Mouse (Mus musculus): ENCODE results near the gene Syce1l. TPM values are rescaled to one million over a fixed set of nuclear protein-coding genes. Genes with fewer than 3 reads are reported as not detected.

Syce1l gene
- polyA plus RNA-seq, 1 experiment from 2014 or later, result not detected

GRCm38 (mm10) chr8:113687889-113688542 is 45.0 kb downstream of the Syce1l start:
- no peak overlapping the region for H3K4me3 ChIP-seq (replicated peaks; ENCODE audit: low read depth, low read length)
- WGBS, result 80% methylated on average over 17 of the region's 17 CpGs
- no peaks in the 10 kb centered on the region for H3K9me3 ChIP-seq (ENCODE audit: control insufficient read depth, low read length)
- no peaks in the 10 kb centered on the region for H3K4me1 ChIP-seq (ENCODE audit: control insufficient read depth, insufficient read depth, low read length)
- H3K36me3 ChIP-seq (ENCODE audit: control insufficient read depth, insufficient read depth, low read length), result no peaks in the 10 kb centered on the region
- no peak overlapping the region for H3K9ac ChIP-seq (replicated peaks; ENCODE audit: low read length)
- DNase-seq (peak; percentile 29), ATAC-seq (ENCODE audit: low FRiP score, low TSS enrichment) (no peak)
- no peak overlapping the region for H3K27ac ChIP-seq (replicated peaks; ENCODE audit: low read depth, low read length)
- H3K27me3 ChIP-seq (ENCODE audit: control insufficient read depth, insufficient read depth, low read length), result no peaks in the 10 kb centered on the region
- H3K4me2 ChIP-seq (ENCODE audit: low read length), result no peak overlapping the region

- no peaks in the 10 kb centered on the region for H3K36me3 ChIP-seq (ENCODE audit: control insufficient read depth, insufficient read depth, low read length)
- no peaks in the 10 kb centered on the region for H3K27me3 ChIP-seq (ENCODE audit: control insufficient read depth, insufficient read depth, low read length)
- H3K4me2 ChIP-seq (ENCODE audit: low read length), result no peak overlapping the region
- H3K9me3 ChIP-seq (ENCODE audit: control insufficient read depth, low read length), result no peaks in the 10 kb centered on the region
- DNase-seq, result no peak
- 90% methylated on average over 8 of the region's 8 CpGs for WGBS
- no peak overlapping the region for H3K27ac ChIP-seq (replicated peaks; ENCODE audit: low read depth, low read length)
- no peak overlapping the region for H3K4me3 ChIP-seq (replicated peaks; ENCODE audit: low read depth, low read length)
- no peak overlapping the region for H3K9ac ChIP-seq (replicated peaks; ENCODE audit: low read length)
- ATAC-seq (ENCODE audit: low FRiP score, low TSS enrichment), result no peak
- no peaks in the 10 kb centered on the region for H3K4me1 ChIP-seq (ENCODE audit: control insufficient read depth, insufficient read depth, low read length)
These were observed 45.5 kb downstream of the Syce1l start for GRCm38 (mm10) chr8:113688543-113688915.

DNA sequence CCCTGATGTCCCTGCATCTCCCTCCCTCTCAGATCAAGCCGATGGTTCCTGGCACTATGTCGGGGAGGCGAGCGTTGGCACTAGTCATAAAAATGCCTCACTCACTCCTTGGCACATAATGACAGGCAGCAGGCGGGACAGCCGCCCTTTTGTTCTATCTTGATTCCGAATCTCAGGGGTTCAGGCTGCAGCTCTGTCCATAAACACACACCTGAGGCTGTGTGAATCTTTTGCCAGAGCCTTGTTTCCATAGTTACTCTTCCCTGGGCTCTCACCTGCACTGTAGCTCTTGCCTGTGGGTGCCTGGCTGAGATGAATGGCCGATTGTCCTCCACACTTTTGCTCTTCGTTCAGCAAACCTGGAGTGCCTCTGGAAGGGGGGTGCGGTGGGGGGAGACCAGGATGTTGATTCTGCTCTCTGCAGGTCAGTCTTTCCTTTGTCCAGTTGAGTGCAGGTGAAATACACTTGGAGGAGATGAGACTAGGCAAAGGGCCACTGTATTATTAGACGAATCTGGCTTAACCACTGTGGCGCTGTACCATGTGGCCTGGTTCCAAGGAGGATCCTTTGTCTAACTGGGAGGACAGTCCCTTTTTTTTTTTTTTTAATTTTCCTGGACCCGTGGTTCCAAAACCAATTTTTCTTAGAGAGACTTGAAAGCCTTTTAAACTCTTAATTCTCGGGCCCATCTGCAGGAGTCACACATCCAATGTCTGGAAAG is 48.8 kb downstream of the Syce1l start:
- peak overlapping the region; percentile 16; the same call in 1 of the 2 replicates for H3K27ac ChIP-seq (replicated peaks; ENCODE audit: low read depth, low read length)
- 77% methylated on average over 14 of the region's 14 CpGs for WGBS
- no peaks in the 10 kb centered on the region for H3K27me3 ChIP-seq (ENCODE audit: control insufficient read depth, insufficient read depth, low read length)
- H3K9me3 ChIP-seq (ENCODE audit: control insufficient read depth, low read length), result no peaks in the 10 kb centered on the region
- H3K4me1 ChIP-seq (ENCODE audit: control insufficient read depth, insufficient read depth, low read length), result no peaks in the 10 kb centered on the region
- H3K4me3 ChIP-seq (replicated peaks; ENCODE audit: low read depth, low read length), result no peak overlapping the region
- no peak overlapping the region for H3K4me2 ChIP-seq (ENCODE audit: low read length)
- H3K9ac ChIP-seq (replicated peaks; ENCODE audit: low read length), result no peak overlapping the region
- H3K36me3 ChIP-seq (ENCODE audit: control insufficient read depth, insufficient read depth, low read length), result no peaks in the 10 kb centered on the region
- DNase-seq, result peak; percentile 29
- no peak for ATAC-seq (ENCODE audit: low FRiP score, low TSS enrichment)

DNA sequence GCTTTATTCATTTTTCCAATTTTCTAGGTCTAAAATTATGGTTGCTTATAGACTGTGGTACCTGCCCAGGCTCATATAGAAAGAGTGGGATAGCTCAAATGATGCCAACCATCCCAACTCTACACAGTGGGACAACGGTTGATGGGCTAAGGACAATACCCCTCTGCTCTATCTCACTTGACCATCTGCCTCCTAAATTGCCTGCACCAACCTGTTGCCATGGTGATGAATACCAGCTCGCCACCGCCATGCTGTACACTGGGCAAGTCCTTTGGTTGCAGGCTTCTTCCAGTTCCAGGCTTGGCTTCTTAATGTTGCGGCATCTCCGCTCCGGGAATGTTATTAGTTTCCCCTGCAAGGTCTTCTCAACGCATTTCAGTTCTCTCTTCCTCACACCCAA is 62.0 kb downstream of the Syce1l start:
- ATAC-seq (ENCODE audit: low FRiP score, low TSS enrichment) (no peak), DNase-seq (peak; percentile 35)
- no peak overlapping the region for H3K9ac ChIP-seq (replicated peaks; ENCODE audit: low read length)
- H3K36me3 ChIP-seq (ENCODE audit: control insufficient read depth, insufficient read depth, low read length), result no peaks in the 10 kb centered on the region
- H3K27ac ChIP-seq (replicated peaks; ENCODE audit: low read depth, low read length), result no peak overlapping the region
- H3K9me3 ChIP-seq (ENCODE audit: control insufficient read depth, low read length), result no peaks in the 10 kb centered on the region
- no peaks in the 10 kb centered on the region for H3K4me1 ChIP-seq (ENCODE audit: control insufficient read depth, insufficient read depth, low read length)
- H3K4me2 ChIP-seq (ENCODE audit: low read length), result no peak overlapping the region
- H3K27me3 ChIP-seq (ENCODE audit: control insufficient read depth, insufficient read depth, low read length), result no peaks in the 10 kb centered on the region
- 48% methylated on average over 7 of the region's 7 CpGs for WGBS
- no peak overlapping the region for H3K4me3 ChIP-seq (replicated peaks; ENCODE audit: low read depth, low read length)

Other genes starting within 250 kb of the Syce1l start
- gene Mon1b, start 7.6 kb upstream of the Syce1l start, polyA plus RNA-seq (2014; fragmentation: Nextera tagmentation; extraction: Ambion mirVana), result 11.5 and 13.8 TPM in 2 replicates
- 2.6 and 3.0 TPM in 2 replicates for gene Adamts18, start 205.5 kb downstream of the Syce1l start, polyA plus RNA-seq (2014; fragmentation: Nextera tagmentation; extraction: Ambion mirVana)

All from midbrain, embryonic 14.5 days (tissue).